24 mouse cellular contexts compared by ENCODE assay signal in the genomic region with DNA sequence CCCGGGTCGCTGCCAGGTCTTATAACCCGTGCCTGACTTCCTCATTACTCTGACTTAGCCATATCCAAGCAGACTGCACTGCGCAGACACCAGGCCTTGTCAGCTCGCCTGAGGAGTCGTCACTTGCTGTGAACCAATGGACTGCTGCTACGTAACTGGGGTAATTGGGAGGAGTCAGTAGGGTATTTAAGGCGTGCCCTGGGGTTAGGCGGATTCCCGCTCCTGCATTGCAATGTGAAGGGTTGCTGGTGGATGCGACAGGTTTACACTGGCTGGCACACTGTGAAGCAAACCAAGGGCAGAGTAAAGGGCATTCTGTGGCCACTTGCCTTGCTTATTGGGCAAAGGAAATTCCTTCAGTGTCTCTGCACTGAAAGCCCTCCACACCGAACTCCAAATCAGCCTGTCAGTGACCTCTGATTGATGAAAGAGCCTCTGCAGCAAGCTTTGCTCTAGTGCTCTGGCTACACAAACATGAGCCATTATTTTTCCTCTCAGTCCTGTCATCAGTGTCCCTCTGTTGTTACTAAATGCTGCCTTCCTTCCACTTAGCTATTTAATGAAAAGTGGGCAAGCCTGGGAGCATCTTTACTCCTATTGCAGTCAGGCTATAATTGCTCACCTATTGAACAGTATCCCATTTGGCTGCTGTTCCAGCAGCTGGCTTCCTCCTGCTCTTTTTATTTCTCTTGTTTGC. TPM values are rescaled to one million over a fixed set of nuclear protein-coding genes. Genes with fewer than 3 reads are reported as not detected.
DNase-seq lines count a peak whose midpoint lies in the region; ATAC-seq lines count a peak whose summit lies in the region.
"Had no signal": no experiment of that assay in that cellular context is flagged by ENCODE, and none has a peak within 500 bp of the region (broad histone marks: within the 10 kb centered on the region; RNA-seq: fewer than 3 reads in every experiment).

No protein-coding gene starts in this region.

- no peaks in the 10 kb centered on the region for H3K9me3 ChIP-seq in midbrain, embryonic 14.5 days (ENCODE audit: control insufficient read depth, low read length)
- H3K9me3 ChIP-seq in midbrain, embryonic 15.5 days, result no peaks in the 10 kb centered on the region
- no peaks in the 10 kb centered on the region for H3K9me3 ChIP-seq in hindbrain, embryonic 11.5 days (ENCODE audit: control insufficient read depth, low read length)
- no peaks in the 10 kb centered on the region for H3K9me3 ChIP-seq in neural tube, embryonic 14.5 days (ENCODE audit: control insufficient read depth, low read length)
- H3K9me3 ChIP-seq: embryonic facial prominence, embryonic 13.5 days; forebrain, embryonic 13.5 days; heart, embryonic 12.5 days had no signal

- no peaks in the 10 kb centered on the region for H3K36me3 ChIP-seq in midbrain, embryonic 14.5 days (ENCODE audit: control insufficient read depth, insufficient read depth, low read length)
- no peaks in the 10 kb centered on the region for H3K36me3 ChIP-seq in midbrain, embryonic 15.5 days (replicated peaks)
- H3K36me3 ChIP-seq in hindbrain, embryonic 11.5 days (ENCODE audit: control insufficient read depth, insufficient read depth, low read length), result no peaks in the 10 kb centered on the region
- no peaks in the 10 kb centered on the region for H3K36me3 ChIP-seq in neural tube, embryonic 14.5 days (ENCODE audit: control insufficient read depth, insufficient read depth, low read length)
- H3K36me3 ChIP-seq: embryonic facial prominence, embryonic 13.5 days; heart, embryonic 12.5 days had no signal

- no peak overlapping the region for H3K27ac ChIP-seq in midbrain, embryonic 14.5 days (replicated peaks; ENCODE audit: low read depth, low read length)
- no peak overlapping the region for H3K27ac ChIP-seq in midbrain, embryonic 15.5 days
- no peak overlapping the region for H3K27ac ChIP-seq in hindbrain, embryonic 11.5 days (ENCODE audit: low read depth, low read length)
- H3K27ac ChIP-seq in neural tube, embryonic 14.5 days (ENCODE audit: low read depth, low read length), result no peak overlapping the region
- H3K27ac ChIP-seq: embryonic facial prominence, embryonic 13.5 days; forebrain, embryonic 13.5 days; gastrocnemius, adult 2 months; liver, embryonic 14.5 days had no signal

- no peaks in the 10 kb centered on the region for H3K27me3 ChIP-seq in midbrain, embryonic 14.5 days (ENCODE audit: control insufficient read depth, insufficient read depth, low read length)
- no peaks in the 10 kb centered on the region for H3K27me3 ChIP-seq in midbrain, embryonic 15.5 days (replicated peaks)
- H3K27me3 ChIP-seq in hindbrain, embryonic 11.5 days (ENCODE audit: control insufficient read depth, insufficient read depth, low read length), result no peaks in the 10 kb centered on the region
- H3K27me3 ChIP-seq in neural tube, embryonic 14.5 days (ENCODE audit: control insufficient read depth, insufficient read depth, low read length), result no peaks in the 10 kb centered on the region
- H3K27me3 ChIP-seq: CH12.LX; embryonic facial prominence, embryonic 13.5 days; forebrain, embryonic 13.5 days; heart, embryonic 12.5 days had no signal

- H3K4me1 ChIP-seq in midbrain, embryonic 14.5 days (ENCODE audit: control insufficient read depth, insufficient read depth, low read length), result no peaks in the 10 kb centered on the region
- no peaks in the 10 kb centered on the region for H3K4me1 ChIP-seq in midbrain, embryonic 15.5 days
- no peaks in the 10 kb centered on the region for H3K4me1 ChIP-seq in hindbrain, embryonic 11.5 days (replicated peaks; ENCODE audit: control insufficient read depth, insufficient read depth, low read length)
- H3K4me1 ChIP-seq in neural tube, embryonic 14.5 days (ENCODE audit: control insufficient read depth, insufficient read depth, low read length), result no peaks in the 10 kb centered on the region
- H3K4me1 ChIP-seq: embryonic facial prominence, embryonic 13.5 days; forebrain, embryonic 13.5 days; heart, embryonic 12.5 days had no signal

- ATAC-seq in midbrain, embryonic 14.5 days (ENCODE audit: low FRiP score, low TSS enrichment), result 0 out of 2 replicates have a peak, but pooled peaks have one; percentile 27
- ATAC-seq in midbrain, embryonic 15.5 days (replicated peaks), result no peak
- peak; percentile 65; the same call in 1 of the 2 replicates for ATAC-seq in hindbrain, embryonic 11.5 days (ENCODE audit: low FRiP score)
- ATAC-seq in neural tube, embryonic 14.5 days (ENCODE audit: low read depth), result peak; percentile 38; the same call in 1 of the 2 replicates
- ATAC-seq: forebrain, embryonic 13.5 days; Patski had no signal

- no peak overlapping the region for H3K9ac ChIP-seq in midbrain, embryonic 14.5 days (replicated peaks; ENCODE audit: low read length)
- no peak overlapping the region for H3K9ac ChIP-seq in midbrain, embryonic 15.5 days
- no peak overlapping the region for H3K9ac ChIP-seq in hindbrain, embryonic 11.5 days (ENCODE audit: low read depth, low read length)
- no peak overlapping the region for H3K9ac ChIP-seq in neural tube, embryonic 14.5 days (replicated peaks; ENCODE audit: low read depth, low read length)
- H3K9ac ChIP-seq: embryonic facial prominence, embryonic 13.5 days; forebrain, embryonic 13.5 days; heart, embryonic 12.5 days; liver, embryonic 14.5 days had no signal

- intact Hi-C loops in gastrocnemius, postnatal 14 days (cut with DNase I; ENCODE audit: low total_unique reads), result no loop called here

- DNase-seq in midbrain, embryonic 14.5 days, result no peak
- peak; percentile 1 for DNase-seq in brain, adult 2 months (ENCODE audit: low read depth, low spot score)
- DNase-seq in hindbrain, embryonic 11.5 days (ENCODE audit: low spot score), result peak; percentile 1
- DNase-seq in gastrocnemius, postnatal 14 days, result no peak
- DNase-seq in ovary, adult 18-20 months (ENCODE audit: low spot score), result no peak
- DNase-seq: adrenal gland, adult 2 months; cerebellum, adult 9-10 months; gastrocnemius, adult 2 months; layer of hippocampus, adult 9-11 months; lung, postnatal 10 days had no signal

- H3K4me2 ChIP-seq in midbrain, embryonic 14.5 days (ENCODE audit: low read length), result no peak overlapping the region
- no peak overlapping the region for H3K4me2 ChIP-seq in midbrain, embryonic 15.5 days
- no peak overlapping the region for H3K4me2 ChIP-seq in hindbrain, embryonic 11.5 days (replicated peaks; ENCODE audit: low read depth, low read length)
- no peak overlapping the region for H3K4me2 ChIP-seq in neural tube, embryonic 14.5 days (ENCODE audit: low read depth, low read length)
- H3K4me2 ChIP-seq: embryonic facial prominence, embryonic 13.5 days; forebrain, embryonic 13.5 days; heart, embryonic 12.5 days had no signal

- H3K4me3 ChIP-seq in midbrain, embryonic 14.5 days (replicated peaks; ENCODE audit: low read depth, low read length), result no peak overlapping the region
- no peak overlapping the region for H3K4me3 ChIP-seq in midbrain, embryonic 15.5 days
- H3K4me3 ChIP-seq in hindbrain, embryonic 11.5 days (ENCODE audit: low read depth, low read length), result no peak overlapping the region
- no peak overlapping the region for H3K4me3 ChIP-seq in neural tube, embryonic 14.5 days (ENCODE audit: low read depth, low read length)
- H3K4me3 ChIP-seq: embryonic facial prominence, embryonic 13.5 days; forebrain, embryonic 13.5 days; gastrocnemius, adult 2 months; heart, embryonic 12.5 days had no signal

- 83% methylated on average over 12 of the region's 12 CpGs for WGBS in midbrain, embryonic 14.5 days
- WGBS in midbrain, embryonic 15.5 days, result 77% methylated on average over 12 of the region's 12 CpGs
- WGBS in hindbrain, embryonic 11.5 days, result 60% methylated on average over 12 of the region's 12 CpGs
- WGBS in neural tube, embryonic 14.5 days, result 68% methylated on average over 12 of the region's 12 CpGs

RNA-seq across cellular contexts. Expression of gene Cypt12, which starts 51.7 kb away (rescaled TPM):
- polyA plus RNA-seq in midbrain, embryonic 14.5 days (2014; fragmentation: Nextera tagmentation; extraction: Ambion mirVana), result not detected in 2 replicates
- polyA plus RNA-seq in midbrain, embryonic 15.5 days (2015; fragmentation: Nextera tagmentation; extraction: Ambion mirVana), result not detected in 2 replicates
- polyA plus RNA-seq in hindbrain, embryonic 11.5 days (2014; fragmentation: Nextera tagmentation; extraction: Ambion mirVana), result not detected in 2 replicates
- polyA plus RNA-seq in neural tube, embryonic 14.5 days (2014; fragmentation: Nextera tagmentation; extraction: Ambion mirVana), result not detected in 2 replicates
- total RNA-seq in gastrocnemius, postnatal 14 days (2021), result not detected
- total RNA-seq: adrenal gland, adult 2 months; CH12.LX; gastrocnemius, adult 2 months; hematopoietic stem cell, adult 5-6 weeks; left cerebral cortex, postnatal 25 days; megakaryocyte-erythroid progenitor cell, adult 5-6 weeks; neutrophil, adult 5-6 weeks had no signal
- polyA plus RNA-seq: adrenal gland, adult 2 months; embryonic facial prominence, embryonic 13.5 days; forebrain, embryonic 13.5 days; heart, embryonic 12.5 days; kidney, embryonic 16.5 days; liver, embryonic 14.5 days; Patski; thymus, postnatal 0 days had no signal

Comparison
In these comparisons a context has a peak if more than half of its experiments do, and no peak if none do; other contexts are left out.
1. DNase-seq: peak in brain, adult 2 months (single experiment) and hindbrain, embryonic 11.5 days (single experiment); none in midbrain, embryonic 14.5 days (single experiment), gastrocnemius, postnatal 14 days (single experiment) and ovary, adult 18-20 months (single experiment).